Mouse (Mus musculus) heart, embryonic 16.5 days (tissue): Measurements from ENCODE around the gene Acbd4. TPM values are rescaled to one million over a fixed set of nuclear protein-coding genes. Genes with fewer than 3 reads are reported as not detected.

Source experiments
- ATAC-seq: fragments of 200-750 bp; cut with Nextera tagmentation; replicated peaks from 2 replicates; pipeline ENCODE4 v1.8.0; 2017; ENCODE audit warnings: moderate number of reproducible peaks; ENCODE audit not compliant: insufficient read depth, low FRiP score; ENCODE audit errors: extremely low read depth
- H3K27ac ChIP-seq: fragments of 300-500 bp; sonication (generic); 2 replicates; pipeline ENCODE4 v1.5.1; 2014; ENCODE audit warnings: mild to moderate bottlenecking, low read length, control low read depth, moderate library complexity
- H3K27me3 ChIP-seq: fragments of 300-500 bp; sonication (generic); 2 replicates; pipeline ENCODE4 v1.6.1; 2014; ENCODE audit warnings: low read length, mixed read lengths; ENCODE audit not compliant: control insufficient read depth, insufficient read depth
- H3K36me3 ChIP-seq: fragments of 300-500 bp; sonication (generic); 2 replicates; pipeline ENCODE4 v1.6.1; 2014; ENCODE audit not compliant: control insufficient read depth, insufficient read depth
- H3K4me1 ChIP-seq: fragments of 300-500 bp; sonication (generic); 2 replicates; pipeline ENCODE4 v1.6.1; 2014; ENCODE audit warnings: low read length, mixed read lengths; ENCODE audit not compliant: control insufficient read depth, insufficient read depth
- H3K4me2 ChIP-seq: fragments of 300-500 bp; sonication (generic); 2 replicates; pipeline ENCODE4 v1.6.1; 2014; ENCODE audit warnings: low read depth, mild to moderate bottlenecking, control low read depth, low read length
- H3K4me3 ChIP-seq: fragments of 300-500 bp; sonication (generic); 2 replicates; pipeline ENCODE4 v1.5.1; 2014; ENCODE audit warnings: mild to moderate bottlenecking, control low read depth, low read length
- H3K9ac ChIP-seq: fragments of 300-500 bp; sonication (generic); 2 replicates; pipeline ENCODE4 v1.6.1; 2014; ENCODE audit warnings: low read length, control low read depth
- H3K9me3 ChIP-seq: fragments of 300-500 bp; sonication (generic); replicated peaks from 2 replicates; pipeline ENCODE4 v1.6.1; 2016; ENCODE audit warnings: low read length; ENCODE audit not compliant: control insufficient read depth
- WGBS: fragments of 180-500 bp; shearing (Covaris S2); extraction: QIAGEN DNeasy Blood & Tissue Kit; methylation state at CpG from one replicate; pipeline ENCODE4 v1.1.7; 2014; 5-methylcytosine and 5-hydroxymethylcytosine counted together
- polyA plus RNA-seq: library from polyadenylated mRNA; unstranded; fragments of >200 nt; fragmentation: Nextera tagmentation; extraction: Ambion mirVana; gene quantifications from 2 replicates; pipeline ENCODE4 v1.2.1, GENCODE M21; 2015

Acbd4 gene
- polyA plus RNA-seq, 1 experiment from 2014 or later: 21.8 TPM

- Histone ChIP-seq H3K4me3 (no peak overlapping the region), H3K27ac (peak overlapping the region; percentile 40), H3K36me3 (peaks cover 58% of the 10 kb centered on the region), H3K27me3 (no peaks in the 10 kb centered on the region), H3K4me1 (peaks cover 16% of the 10 kb centered on the region), H3K4me2 (no peak overlapping the region), H3K9me3 (no peaks in the 10 kb centered on the region), H3K9ac (no peak overlapping the region)
- WGBS: 47% methylated on average over 8 of the region's 8 CpGs
- peak; percentile 66 for ATAC-seq
These were observed 34.0 kb upstream of the Acbd4 start for GRCm38 (mm10) chr11:103067457-103068001.

GRCm38 (mm10) chr11:103068272-103068671, 33.2 kb upstream of the Acbd4 start:
- 94% methylated on average over 4 of the region's 4 CpGs for WGBS
- no peak for ATAC-seq
- no peaks in the 10 kb centered on the region for H3K27me3 ChIP-seq
- no peak overlapping the region for H3K4me2 ChIP-seq
- no peak overlapping the region for H3K4me3 ChIP-seq
- peaks cover 53% of the 10 kb centered on the region for H3K36me3 ChIP-seq
- H3K9ac ChIP-seq: no peak overlapping the region
- H3K9me3 ChIP-seq: no peaks in the 10 kb centered on the region
- H3K4me1 ChIP-seq: peaks cover 16% of the 10 kb centered on the region
- H3K27ac ChIP-seq: peak overlapping the region; percentile 40

- Histone ChIP-seq H3K27ac (no peak overlapping the region), H3K4me1 (peaks cover 20% of the 10 kb centered on the region), H3K36me3 (peaks cover 48% of the 10 kb centered on the region), H3K27me3 (no peaks in the 10 kb centered on the region), H3K4me2 (no peak overlapping the region), H3K9ac (no peak overlapping the region), H3K9me3 (no peaks in the 10 kb centered on the region), H3K4me3 (no peak overlapping the region)
- WGBS: 91% methylated on average over 11 of the region's 11 CpGs
- no peak for ATAC-seq
These were observed 32.6 kb upstream of the Acbd4 start for GRCm38 (mm10) chr11:103068884-103069283.

- H3K9me3 ChIP-seq: no peaks in the 10 kb centered on the region
- no peak overlapping the region for H3K4me3 ChIP-seq
- no peak overlapping the region for H3K27ac ChIP-seq
- no peak for ATAC-seq
- no peak overlapping the region for H3K4me2 ChIP-seq
- peaks cover 28% of the 10 kb centered on the region for H3K4me1 ChIP-seq
- no peaks in the 10 kb centered on the region for H3K27me3 ChIP-seq
- WGBS: 97% methylated on average over 2 of the region's 2 CpGs
- no peak overlapping the region for H3K9ac ChIP-seq
- peaks cover 39% of the 10 kb centered on the region for H3K36me3 ChIP-seq
These were observed 31.8 kb upstream of the Acbd4 start for GRCm38 (mm10) chr11:103069731-103070130.

- WGBS: 90% methylated on average over 10 of the region's 10 CpGs
- no peak overlapping the region for H3K4me3 ChIP-seq
- ATAC-seq: no peak
- no peaks in the 10 kb centered on the region for H3K27me3 ChIP-seq
- peaks cover 35% of the 10 kb centered on the region for H3K36me3 ChIP-seq
- H3K4me2 ChIP-seq: no peak overlapping the region
- H3K9ac ChIP-seq: no peak overlapping the region
- no peak overlapping the region for H3K27ac ChIP-seq
- no peaks in the 10 kb centered on the region for H3K9me3 ChIP-seq
- H3K4me1 ChIP-seq: peaks cover 32% of the 10 kb centered on the region
These were observed 31.1 kb upstream of the Acbd4 start for GRCm38 (mm10) chr11:103070322-103070880.

GRCm38 (mm10) chr11:103073671-103074070, 27.8 kb upstream of the Acbd4 start:
- Histone ChIP-seq H3K36me3 (peaks cover 29% of the 10 kb centered on the region), H3K4me3 (no peak overlapping the region), H3K9ac (no peak overlapping the region), H3K27me3 (no peaks in the 10 kb centered on the region), H3K27ac (no peak overlapping the region), H3K4me1 (peaks cover 20% of the 10 kb centered on the region), H3K4me2 (no peak overlapping the region), H3K9me3 (no peaks in the 10 kb centered on the region)
- 74% methylated on average over 7 of the region's 7 CpGs for WGBS
- ATAC-seq: no peak

- no peak for ATAC-seq
- 66% methylated on average over 10 of the region's 10 CpGs for WGBS
These were observed 27.3 kb upstream of the Acbd4 start for GRCm38 (mm10) chr11:103074121-103074650.

GRCm38 (mm10) chr11:103074796-103075323, 26.6 kb upstream of the Acbd4 start:
- Histone ChIP-seq H3K27ac (no peak overlapping the region), H3K9ac (peak overlapping the region; percentile 41; the same call in 1 of the 2 replicates), H3K4me2 (peak overlapping the region; percentile 28), H3K36me3 (peaks cover 21% of the 10 kb centered on the region), H3K4me3 (no peak overlapping the region; the same call in 1 of the 2 replicates), H3K27me3 (no peaks in the 10 kb centered on the region; the same call in 1 of the 2 replicates), H3K9me3 (no peaks in the 10 kb centered on the region), H3K4me1 (peaks cover 20% of the 10 kb centered on the region)
- ATAC-seq: 0 out of 2 replicates have a peak, but pooled peaks have one; percentile 39
- 28% methylated on average over 10 of the region's 10 CpGs for WGBS

More at GRCm38 (mm10) chr11:103074121-103074650, 27.3 kb upstream of the Acbd4 start:
- Histone ChIP-seq H3K36me3 (peaks cover 27% of the 10 kb centered on the region), H3K9ac (no peak overlapping the region; the same call in 1 of the 2 replicates), H3K9me3 (no peaks in the 10 kb centered on the region), H3K27ac (no peak overlapping the region), H3K4me3 (no peak overlapping the region; the same call in 1 of the 2 replicates), H3K4me2 (peak overlapping the region; percentile 28), H3K4me1 (peaks cover 20% of the 10 kb centered on the region), H3K27me3 (no peaks in the 10 kb centered on the region)

- 0 out of 2 replicates have a peak, but pooled peaks have one; percentile 15 for ATAC-seq
- Histone ChIP-seq H3K27ac (no peak overlapping the region), H3K9me3 (no peaks in the 10 kb centered on the region), H3K9ac (no peak overlapping the region), H3K4me3 (no peak overlapping the region), H3K27me3 (peaks cover 2% of the 10 kb centered on the region; the same call in 1 of the 2 replicates), H3K36me3 (peaks cover 14% of the 10 kb centered on the region), H3K4me2 (no peak overlapping the region), H3K4me1 (peaks cover 27% of the 10 kb centered on the region)
- 80% methylated on average over 7 of the region's 7 CpGs for WGBS
These were observed 25.5 kb upstream of the Acbd4 start for GRCm38 (mm10) chr11:103076010-103076409.
